Mouse (Mus musculus) layer of hippocampus, adult 11-12 months (tissue): Measurements from ENCODE around the gene Mfsd4b1.

Experiments
- DNase-seq: peaks from one replicate; pipeline ENCODE4 v3.0.0; 2022; ENCODE audit warnings: low spot score

Mfsd4b1 gene

DNA sequence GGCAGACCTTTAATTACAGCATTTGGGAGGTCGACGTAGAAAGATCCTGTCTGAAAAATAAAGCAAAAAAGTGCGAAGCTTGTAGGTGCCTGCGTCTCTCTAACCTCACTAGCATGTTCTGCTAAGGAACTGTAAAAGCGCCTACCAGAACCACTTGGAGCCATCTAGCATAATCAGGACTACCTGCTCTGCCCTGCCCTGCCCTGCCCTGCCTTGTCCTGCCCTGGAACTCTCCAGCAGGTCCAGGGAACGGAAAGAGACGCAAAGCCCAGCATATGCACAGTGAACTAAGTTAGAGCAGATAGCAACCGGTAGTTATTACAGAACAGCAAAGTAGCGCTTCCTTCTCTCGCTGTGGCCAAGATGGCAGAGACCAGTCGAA is 64.6 kb downstream of the Mfsd4b1 start:
- DNase-seq = no peak

DNA sequence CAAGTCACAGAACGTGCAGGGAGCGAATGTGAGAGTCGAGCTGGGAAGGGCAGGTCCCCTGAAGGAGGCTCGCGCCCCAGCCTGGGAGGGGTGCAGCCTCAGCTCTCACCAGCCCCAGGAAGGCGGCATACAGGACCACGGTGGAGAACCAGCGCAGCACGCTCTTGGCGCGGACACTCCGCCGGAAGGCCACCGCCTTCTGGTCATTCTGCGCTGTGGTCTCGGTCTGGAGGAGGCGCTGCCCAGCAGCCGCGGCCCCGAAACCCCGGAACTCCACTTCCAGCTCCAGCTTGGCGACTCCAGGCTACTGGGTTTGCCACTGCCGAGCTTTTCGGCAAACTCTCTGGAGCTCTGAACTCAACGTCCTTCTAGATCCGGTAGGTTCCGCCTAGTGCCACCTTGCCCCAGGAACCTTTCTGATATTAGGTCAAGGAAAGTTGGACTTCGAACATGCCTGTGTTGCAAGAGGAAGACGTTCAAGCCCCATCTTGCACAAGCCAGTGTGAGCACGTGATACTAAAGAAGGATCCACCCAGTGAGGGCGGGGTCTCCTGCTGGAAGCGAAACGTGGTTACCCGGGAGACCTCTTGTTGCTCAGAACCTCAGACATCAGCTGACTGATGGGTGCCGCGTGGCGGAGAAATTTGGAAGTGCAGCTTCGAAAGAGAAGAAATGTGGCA is 65.2 kb downstream of the Mfsd4b1 start, which contains the start of gene Mfsd4b3:
Gene Mfsd4b3, minus strand, starts transcription at position 393 of the 680 bp plus-strand sequence.
- DNase-seq = peak; percentile 95

DNA sequence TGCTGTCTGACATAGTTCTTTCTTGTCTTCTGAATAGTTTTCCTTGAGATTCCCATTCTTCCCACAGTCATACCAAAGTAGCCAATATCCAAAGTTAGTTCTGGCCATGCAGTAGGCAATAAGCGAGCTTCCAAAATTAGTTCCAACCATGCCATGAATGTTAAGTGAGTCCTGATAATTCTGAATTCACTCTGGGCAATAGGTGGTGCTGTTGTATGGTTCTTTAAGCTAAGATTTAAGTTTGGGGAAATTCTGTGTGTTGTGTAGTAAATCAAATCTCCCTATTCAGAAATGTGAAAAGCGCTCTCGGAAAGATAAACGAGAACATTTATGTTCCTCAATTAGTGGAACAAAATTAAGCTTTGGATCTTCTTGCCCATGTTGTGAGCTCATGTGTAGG is 66.8 kb downstream of the Mfsd4b1 start:
- DNase-seq = peak; percentile 21

DNA sequence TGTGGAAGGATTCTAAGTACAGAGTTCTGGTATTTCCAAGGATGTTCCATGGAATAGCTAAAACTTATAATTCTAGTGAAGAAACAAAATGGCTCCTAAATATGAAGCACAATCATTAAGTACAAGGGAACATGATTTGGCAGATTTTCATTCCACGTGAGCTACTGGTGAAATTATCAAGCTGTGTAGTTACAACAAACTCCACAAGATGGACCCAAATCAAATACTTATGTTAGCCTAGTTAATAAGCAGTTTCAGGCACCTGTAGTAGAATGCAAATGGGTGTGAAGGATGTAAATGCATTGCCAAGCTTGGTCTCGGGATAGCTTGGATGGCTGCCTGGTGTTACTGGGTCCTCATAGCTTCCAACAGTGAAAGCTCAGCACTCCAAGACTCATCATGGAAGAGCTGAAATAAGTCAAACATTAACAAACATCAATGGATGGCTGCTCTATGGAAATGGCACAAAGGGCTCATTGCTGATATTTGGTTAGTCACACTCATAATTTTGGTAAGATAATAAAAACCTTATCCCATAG is 68.7 kb downstream of the Mfsd4b1 start:
- no peak for DNase-seq

DNA sequence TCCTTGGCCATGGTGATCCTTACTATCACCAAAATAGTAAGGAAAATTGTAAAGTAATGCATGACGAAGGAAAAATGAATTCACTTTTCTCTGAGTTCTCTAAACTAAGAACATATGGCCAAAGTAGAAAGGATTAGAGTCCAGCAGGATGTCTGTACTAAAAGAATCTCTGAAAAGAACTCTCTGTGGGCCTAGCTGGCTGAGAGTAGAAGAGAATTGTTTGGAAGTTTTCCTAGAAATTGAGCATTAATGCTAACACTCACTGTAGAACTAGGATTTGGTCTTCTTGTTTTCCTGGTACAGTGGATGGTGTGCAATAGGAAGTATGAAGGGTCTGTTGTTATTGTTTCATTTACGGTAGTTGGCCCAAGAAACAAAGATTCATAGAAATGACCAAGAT is 69.9 kb downstream of the Mfsd4b1 start:
- DNase-seq = no peak
